15 mouse cellular contexts compared by ENCODE assay signal in genomic region chr6:112552560-112552959, GRCm38 (mm10).
A peak's percentile ranks its signal among the peaks of the same experiment; 100 is the strongest.
DNase-seq lines count a peak whose midpoint lies in the region; ATAC-seq and TF ChIP-seq lines count a peak whose summit lies in the region.
"Had no signal": no experiment of that assay in that cellular context is flagged by ENCODE, and none has a peak within 500 bp of the region (broad histone marks: within the 10 kb centered on the region; RNA-seq: fewer than 3 reads in every experiment).

No protein-coding gene starts in this region.

- no peak overlapping the region for H3K4me3 ChIP-seq in gastrocnemius, adult 2 months
- no peak overlapping the region for H3K4me3 ChIP-seq in neural tube, embryonic 12.5 days
- no peak overlapping the region for H3K4me3 ChIP-seq in hindbrain, embryonic 14.5 days (replicated peaks; ENCODE audit: low read length)

- no peak overlapping the region for H3K4me2 ChIP-seq in neural tube, embryonic 12.5 days (replicated peaks)
- H3K4me2 ChIP-seq in hindbrain, embryonic 14.5 days (replicated peaks): no peak overlapping the region

- 0 out of 2 replicates have a peak, but pooled peaks have one; percentile 33 for ATAC-seq in neural tube, embryonic 12.5 days (ENCODE audit: low FRiP score, low read depth)
- no peak for ATAC-seq in hindbrain, embryonic 14.5 days (ENCODE audit: low FRiP score)
- ATAC-seq: CD4-positive, CD25-positive, alpha-beta regulatory T cell, adult 4 months; inflammation-experienced regulatory T-cells, adult 6 months; Patski had no signal

- H3K27me3 ChIP-seq in neural tube, embryonic 12.5 days (replicated peaks): no peaks in the 10 kb centered on the region
- H3K27me3 ChIP-seq in hindbrain, embryonic 14.5 days (ENCODE audit: control insufficient read depth, insufficient read depth, low read length): no peaks in the 10 kb centered on the region
- H3K27me3 ChIP-seq: Patski had no signal

- no peak overlapping the region for H3K9ac ChIP-seq in neural tube, embryonic 12.5 days
- no peak overlapping the region for H3K9ac ChIP-seq in hindbrain, embryonic 14.5 days
- H3K9ac ChIP-seq: liver, embryonic 14.5 days had no signal

- no peak for TF ChIP-seq CTCF in gastrocnemius, adult 2 months (IDR thresholded peaks at IDR 0.05)

- H3K9me3 ChIP-seq in neural tube, embryonic 12.5 days: no peaks in the 10 kb centered on the region
- no peaks in the 10 kb centered on the region for H3K9me3 ChIP-seq in hindbrain, embryonic 14.5 days (ENCODE audit: control insufficient read depth, low read length)

- H3K4me1 ChIP-seq in neural tube, embryonic 12.5 days: no peaks in the 10 kb centered on the region
- H3K4me1 ChIP-seq in hindbrain, embryonic 14.5 days (replicated peaks; ENCODE audit: control insufficient read depth, insufficient read depth, low read length): no peaks in the 10 kb centered on the region

- WGBS in neural tube, embryonic 12.5 days: 65% methylated on average over 4 of the region's 4 CpGs
- WGBS in hindbrain, embryonic 14.5 days: 68% methylated on average over 4 of the region's 4 CpGs

- no peaks in the 10 kb centered on the region for H3K36me3 ChIP-seq in neural tube, embryonic 12.5 days
- no peaks in the 10 kb centered on the region for H3K36me3 ChIP-seq in hindbrain, embryonic 14.5 days (replicated peaks; ENCODE audit: control insufficient read depth, insufficient read depth)

- intact Hi-C loops in gastrocnemius, adult 2 months (cut with DNase I): no loop called here

- DNase-seq in gastrocnemius, adult 2 months: peak; percentile 27
- DNase-seq in gastrocnemius, postnatal 4 days (ENCODE audit: low spot score in 2 of 2): no peak
- no peak for DNase-seq in neural tube, embryonic 10.5 days (ENCODE audit: extremely low spot score, low spot score)
- DNase-seq in forelimb bud, embryonic 11.5 days (ENCODE audit: low read depth, low spot score): peak; percentile 23
- DNase-seq in ovary, postnatal 36 days (ENCODE audit: low spot score): peak; percentile 58
- DNase-seq in hindbrain, embryonic 14.5 days (ENCODE audit: low spot score): no peak
- DNase-seq: cerebellum, adult 9-11 months; lung, postnatal 36 days; midbrain, embryonic 14.5 days; thymus, adult 18-20 months had no signal

- H3K27ac ChIP-seq in gastrocnemius, adult 2 months: no peak overlapping the region
- H3K27ac ChIP-seq in neural tube, embryonic 12.5 days: no peak overlapping the region
- no peak overlapping the region for H3K27ac ChIP-seq in hindbrain, embryonic 14.5 days
- H3K27ac ChIP-seq: liver, embryonic 14.5 days had no signal

Comparison
In these comparisons a context has a peak if more than half of its experiments do, and no peak if none do; other contexts are left out.
1. DNase-seq: peak in gastrocnemius, adult 2 months (single experiment), forelimb bud, embryonic 11.5 days (single experiment) and ovary, postnatal 36 days (single experiment); none in gastrocnemius, postnatal 4 days (0 of 2), neural tube, embryonic 10.5 days (single experiment) and hindbrain, embryonic 14.5 days (single experiment).